Mouse (Mus musculus): ENCODE results near the gene Pard3.

Pard3 gene

DNA sequence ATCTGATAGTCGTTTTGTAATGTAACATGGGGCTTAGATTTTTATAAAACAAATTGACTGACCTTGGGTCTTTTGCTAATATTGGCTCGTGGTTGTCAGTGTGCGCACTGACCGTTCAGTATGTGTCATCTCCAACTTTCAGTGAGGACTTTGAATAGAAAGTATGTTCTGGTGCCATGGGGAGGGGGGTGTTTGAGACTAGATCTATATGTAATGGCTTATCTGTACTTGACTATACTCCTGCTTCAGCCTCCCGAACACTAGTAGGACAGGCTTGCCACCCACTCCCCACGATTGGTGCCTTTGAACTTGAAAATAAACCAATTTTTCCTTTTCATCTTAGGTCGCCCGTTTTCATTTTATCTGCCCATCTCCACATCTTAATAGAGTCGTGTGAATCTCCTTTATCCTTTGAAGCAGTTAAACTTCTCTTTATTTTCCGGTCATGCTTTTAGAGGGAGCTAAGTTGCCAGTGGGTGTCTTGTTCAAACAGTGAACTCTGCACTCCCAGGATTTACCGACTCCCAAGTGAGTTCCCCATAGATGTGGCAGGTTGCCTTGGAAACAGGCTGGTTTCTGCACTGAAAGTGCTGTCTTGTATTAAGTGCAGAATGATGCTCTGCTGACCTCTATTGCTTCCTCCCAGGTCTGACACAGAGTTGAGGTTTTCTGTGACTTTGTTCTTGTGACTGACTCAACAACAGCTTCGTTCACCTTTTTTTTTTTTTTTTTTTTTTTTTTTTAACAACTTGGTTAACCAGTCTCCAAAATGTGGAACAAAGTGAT is 204.7 kb downstream of the Pard3 start:
- CTCF ChIA-PET: interaction anchor here in 1 of 4 experiments (1.2 to 1.6 kb wide), 2 partner anchors 17 to 1283 kb away, joined by 3 to 4 read pairs; no protein-coding TSS in a partner anchor
- POLR2A ChIA-PET: interaction anchor here in 2 of 4 experiments (0.6 to 2.1 kb wide), 5 partner anchors 17 to 181 kb away, joined by 3 to 6 read pairs (median 5); no protein-coding TSS in a partner anchor

DNA sequence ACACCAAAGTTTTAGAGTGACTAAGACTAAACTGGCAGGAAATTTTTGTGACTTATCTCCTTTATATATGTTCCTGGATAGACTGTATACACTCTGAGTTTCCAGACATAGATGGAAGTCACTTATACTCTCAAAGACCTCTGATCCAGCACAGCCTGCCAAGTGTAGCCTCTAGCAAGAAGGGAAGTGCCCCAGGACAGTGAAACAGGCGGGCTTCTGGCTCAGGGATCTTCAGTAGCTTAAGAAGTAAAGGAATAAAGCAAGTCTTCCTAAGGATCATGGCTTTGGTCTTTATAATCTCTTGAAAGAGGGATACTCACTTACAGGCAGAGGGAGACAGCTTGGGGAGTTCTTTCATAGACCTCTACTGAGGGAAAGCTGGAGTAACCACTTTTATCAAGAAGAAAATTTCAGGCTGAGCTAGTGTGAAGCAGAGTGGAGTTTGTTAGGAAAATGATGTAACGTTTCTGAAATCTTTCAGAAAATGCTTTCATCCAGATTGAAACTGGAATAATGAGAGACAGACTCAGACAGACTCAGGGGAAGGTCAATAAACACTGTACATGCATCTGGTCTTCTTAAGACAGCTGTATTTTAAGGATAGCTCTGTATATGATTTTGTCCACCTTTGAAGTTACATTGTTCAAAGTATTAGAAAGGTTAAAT is 205.5 kb downstream of the Pard3 start:
- ChIA-PET CTCF (interaction anchor here in 2 of 4 experiments (0.6 to 1.2 kb wide), 2 partner anchors 26 to 1282 kb away, joined by 3 to 5 read pairs; no protein-coding TSS in a partner anchor), POLR2A (interaction anchor here in 1 of 4 experiments (0.6 to 2.1 kb wide), 4 partner anchors 18 to 162 kb away, joined by 3 to 5 read pairs (median 4); no protein-coding TSS in a partner anchor)

DNA sequence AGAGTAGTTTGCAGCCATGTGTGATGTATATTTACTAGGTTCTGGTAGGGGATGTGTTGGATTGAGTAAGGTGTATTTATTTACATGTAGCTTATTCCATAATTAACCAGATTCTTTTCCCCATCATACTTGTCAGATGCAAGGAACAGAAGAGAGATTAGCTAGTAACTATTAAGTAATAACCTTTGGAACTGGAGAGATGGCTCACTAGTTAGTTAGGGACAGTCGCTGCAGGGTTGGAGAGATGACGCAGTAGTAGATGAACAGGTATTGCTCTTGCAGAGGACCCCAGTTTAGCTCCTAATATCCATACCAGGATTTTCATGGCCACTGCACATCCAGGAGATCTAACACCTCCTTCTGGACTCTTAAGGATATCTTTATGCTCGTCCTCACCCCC is 207.5 kb downstream of the Pard3 start:
- ChIA-PET POLR2A (interaction anchor here in 1 of 4 experiments (1.5 kb wide), 1 partner anchor 22 kb away, joined by 5 read pairs; no protein-coding TSS in a partner anchor), CTCF (interaction anchor here in 1 of 4 experiments (1.0 kb wide), 1 partner anchor 285 kb away, joined by 3 read pairs; no protein-coding TSS in a partner anchor)

- ChIA-PET POLR2A (interaction anchor here in 1 of 4 experiments (0.7 to 1.1 kb wide), 4 partner anchors 13 to 20 kb away, joined by 3 to 5 read pairs (median 3); no protein-coding TSS in a partner anchor), CTCF (interaction anchor here in 2 of 4 experiments (0.6 kb wide), 2 partner anchors 94 to 1285 kb away, joined by 3 to 4 read pairs; no protein-coding TSS in a partner anchor)
These were observed 216.7 kb downstream of the Pard3 start for GRCm38 (mm10) chr8:127280299-127280974.

- POLR2A ChIA-PET: interaction anchor here in 2 of 4 experiments (0.6 to 0.8 kb wide), 2 partner anchors 18 to 38 kb away, joined by 3 to 5 read pairs; no protein-coding TSS in a partner anchor
- CTCF ChIA-PET: interaction anchor here in 1 of 4 experiments (0.6 kb wide), 1 partner anchor 1284 kb away, joined by 4 read pairs; no protein-coding TSS in a partner anchor
These were observed 217.3 kb downstream of the Pard3 start for GRCm38 (mm10) chr8:127281035-127281434.

DNA sequence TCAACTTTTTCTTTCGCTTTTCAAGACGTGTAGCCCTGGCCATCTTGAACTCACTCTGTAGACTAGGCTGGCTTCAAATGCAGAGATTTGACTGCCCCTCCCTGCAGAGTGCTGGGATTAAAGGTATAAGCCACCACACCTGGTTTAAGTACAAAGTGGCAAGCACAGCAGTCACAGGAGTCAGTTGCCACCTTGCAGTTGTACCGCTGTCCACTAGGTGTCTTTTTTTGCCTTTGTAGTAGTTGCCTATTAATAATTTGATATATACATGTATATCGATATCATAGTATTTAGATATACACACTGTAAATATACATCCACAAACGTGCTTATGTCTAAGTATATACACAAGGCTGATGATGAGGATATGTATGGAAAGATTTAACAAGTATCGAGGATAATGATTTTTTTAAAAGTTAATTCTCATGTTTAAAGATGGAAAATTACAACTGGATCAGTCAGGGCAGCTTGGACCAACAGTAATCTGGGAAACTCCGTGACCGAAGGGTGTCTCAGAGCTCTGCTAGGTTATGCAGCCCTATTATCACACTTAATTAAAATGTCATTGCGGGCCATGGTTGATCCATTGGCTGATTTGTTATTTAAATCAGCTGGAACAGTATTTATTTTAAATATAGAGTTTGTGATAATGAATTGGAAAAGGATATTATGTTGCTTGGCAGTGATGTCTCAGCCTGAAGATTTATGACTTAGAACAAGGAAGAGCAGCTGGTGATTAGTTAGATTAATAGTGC is 220.9 kb downstream of the Pard3 start:
- ChIA-PET CTCF (interaction anchor here in 1 of 4 experiments (0.6 kb wide), 1 partner anchor 163 kb away, joined by 3 read pairs; no protein-coding TSS in a partner anchor), POLR2A (interaction anchor here in 2 of 4 experiments (0.7 to 1.0 kb wide), 2 partner anchors 22 to 338 kb away, joined by 3 to 4 read pairs; no protein-coding TSS in a partner anchor)

- CTCF ChIA-PET: interaction anchor here in 2 of 4 experiments (0.6 to 1.7 kb wide), 3 partner anchors 15 to 312 kb away, joined by 3 read pairs; no protein-coding TSS in a partner anchor
- POLR2A ChIA-PET: interaction anchor here in 2 of 4 experiments (0.7 to 1.9 kb wide), 7 partner anchors 8 to 303 kb away, joined by 3 to 7 read pairs (median 3); no protein-coding TSS in a partner anchor
These were observed 224.1 kb downstream of the Pard3 start for GRCm38 (mm10) chr8:127287816-127288215.

- POLR2A ChIA-PET: interaction anchor here in 1 of 4 experiments (1.4 kb wide), 1 partner anchor 21 kb away, joined by 5 read pairs; no protein-coding TSS in a partner anchor
- CTCF ChIA-PET: no interaction called here
These were observed 228.6 kb downstream of the Pard3 start for GRCm38 (mm10) chr8:127292307-127292706.

DNA sequence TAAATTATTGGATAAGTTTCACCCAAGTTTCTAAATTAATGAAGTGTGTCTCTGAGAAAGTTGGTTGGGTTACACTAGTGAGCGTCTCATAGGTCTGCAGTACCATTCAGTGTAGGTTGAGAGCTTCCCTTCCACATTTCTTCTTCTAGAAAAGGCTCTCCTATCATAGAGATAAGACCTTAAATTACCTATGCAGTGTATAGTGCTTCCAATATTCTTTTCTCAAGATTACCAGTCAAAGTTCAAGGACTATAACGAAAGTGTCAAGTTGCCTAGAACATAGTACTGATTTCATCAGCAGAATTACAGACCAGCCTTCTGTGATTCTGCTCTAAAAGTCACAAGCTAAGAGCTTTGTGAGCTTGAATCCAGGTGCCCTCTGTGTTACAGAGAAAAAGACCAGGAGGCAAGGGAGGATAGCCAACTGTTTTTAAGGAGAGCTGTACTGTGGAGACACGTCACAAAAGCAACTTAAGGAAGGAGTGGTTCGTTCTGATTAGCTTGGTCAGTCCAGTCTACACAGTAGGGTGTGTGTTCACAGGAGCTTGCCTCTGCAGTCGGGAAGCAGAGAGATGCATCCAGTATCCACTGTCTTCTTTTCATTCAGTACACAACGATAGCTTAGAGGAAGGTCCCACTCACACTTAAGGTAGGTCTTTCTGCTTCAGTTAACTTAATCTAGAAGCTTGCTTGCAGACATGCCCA is 229.5 kb downstream of the Pard3 start:
- ChIA-PET CTCF (no interaction called here), POLR2A (interaction anchor here in 1 of 4 experiments (1.2 to 1.4 kb wide), 2 partner anchors 13 to 22 kb away, joined by 3 to 5 read pairs; no protein-coding TSS in a partner anchor)

DNA sequence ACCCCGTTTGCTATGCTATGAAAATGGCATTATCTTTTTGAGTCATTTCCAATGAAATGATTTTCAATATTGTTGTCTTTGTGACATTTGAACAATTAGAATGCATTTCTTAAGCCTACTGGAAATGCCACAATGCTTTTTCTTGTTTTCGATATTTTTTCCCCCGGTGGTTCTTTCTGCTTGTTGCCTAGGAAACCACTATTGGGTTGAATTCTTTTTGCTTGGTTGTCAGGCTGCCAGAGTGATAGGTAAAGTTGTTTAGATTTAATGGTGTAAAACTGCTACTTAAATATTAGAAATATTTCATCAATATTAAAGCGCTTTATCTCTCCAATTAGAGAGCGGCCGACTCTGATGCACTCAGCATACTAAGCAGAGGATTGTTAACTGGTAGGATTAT is 230.4 kb downstream of the Pard3 start:
- CTCF ChIA-PET: no interaction called here
- POLR2A ChIA-PET: interaction anchor here in 1 of 4 experiments (1.2 kb wide), 1 partner anchor 14 kb away, joined by 3 read pairs; no protein-coding TSS in a partner anchor

GRCm38 (mm10) chr8:127295848-127296247 is 232.2 kb downstream of the Pard3 start:
- POLR2A ChIA-PET: interaction anchor here in 2 of 4 experiments (0.5 to 1.3 kb wide), 2 partner anchors 9 to 10 kb away, joined by 3 to 4 read pairs; no protein-coding TSS in a partner anchor
- CTCF ChIA-PET: interaction anchor here in 1 of 4 experiments (1.1 kb wide), 1 partner anchor 310 kb away, joined by 3 read pairs; no protein-coding TSS in a partner anchor

GRCm38 (mm10) chr8:127300493-127300892 is 236.8 kb downstream of the Pard3 start:
- POLR2A ChIA-PET: interaction anchor here in 3 of 4 experiments (0.6 to 1.7 kb wide), 8 partner anchors 13 to 1385 kb away, joined by 3 to 6 read pairs (median 4); partner anchors contain the start of genes Itgb1 (in 1 of the 3) and Rbm34 (in 1 of the 3)
- CTCF ChIA-PET: interaction anchor here in 1 of 4 experiments (0.6 kb wide), 1 partner anchor 369 kb away, joined by 3 read pairs; no protein-coding TSS in a partner anchor

DNA sequence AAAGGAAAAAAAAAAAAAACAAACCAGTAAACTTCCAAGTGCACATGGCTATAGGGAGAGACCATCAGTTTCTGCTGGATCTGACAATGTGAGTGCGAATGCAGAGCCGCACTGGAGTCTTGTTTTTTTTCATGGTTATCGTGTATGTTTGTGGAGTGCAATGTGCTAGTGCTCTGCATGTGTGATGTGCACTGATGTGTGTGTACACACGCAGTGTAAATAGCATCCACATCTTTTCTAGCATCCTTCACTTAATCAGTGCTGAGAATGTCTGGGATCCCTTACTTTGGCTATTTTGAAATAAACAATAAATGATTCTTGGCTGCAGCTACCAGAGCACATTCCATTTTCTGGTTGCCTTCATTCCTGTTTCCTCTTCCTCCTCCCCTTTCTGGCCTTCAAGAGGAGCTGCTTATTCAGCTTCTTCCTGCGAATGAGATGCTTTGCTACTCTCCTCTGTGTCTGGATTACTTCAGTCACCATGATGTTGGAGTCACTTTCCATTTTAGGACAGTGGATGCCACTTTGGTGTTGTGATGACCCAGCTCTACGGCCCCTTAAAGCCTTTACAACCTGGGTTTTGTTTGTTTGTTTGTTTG is 239.3 kb downstream of the Pard3 start:
- POLR2A ChIA-PET: interaction anchor here in 1 of 4 experiments (1.3 kb wide), 1 partner anchor 16 kb away, joined by 3 read pairs; no protein-coding TSS in a partner anchor
- CTCF ChIA-PET: interaction anchor here in 1 of 4 experiments (1.2 kb wide), 1 partner anchor 9 kb away, joined by 3 read pairs; no protein-coding TSS in a partner anchor

- ChIA-PET CTCF (interaction anchor here in 1 of 4 experiments (1.0 kb wide), 1 partner anchor 321 kb away, joined by 3 read pairs; no protein-coding TSS in a partner anchor), POLR2A (interaction anchor here in 2 of 4 experiments (0.6 to 0.7 kb wide), 3 partner anchors 98 to 212 kb away, joined by 4 to 5 read pairs (median 4); no protein-coding TSS in a partner anchor)
These were observed 243.3 kb downstream of the Pard3 start for GRCm38 (mm10) chr8:127307026-127307425.

- CTCF ChIA-PET: interaction anchor here in 1 of 4 experiments (0.6 kb wide), 1 partner anchor 21 kb away, joined by 3 read pairs; no protein-coding TSS in a partner anchor
- POLR2A ChIA-PET: no interaction called here
These were observed 245.7 kb downstream of the Pard3 start for GRCm38 (mm10) chr8:127309363-127309762.

DNA sequence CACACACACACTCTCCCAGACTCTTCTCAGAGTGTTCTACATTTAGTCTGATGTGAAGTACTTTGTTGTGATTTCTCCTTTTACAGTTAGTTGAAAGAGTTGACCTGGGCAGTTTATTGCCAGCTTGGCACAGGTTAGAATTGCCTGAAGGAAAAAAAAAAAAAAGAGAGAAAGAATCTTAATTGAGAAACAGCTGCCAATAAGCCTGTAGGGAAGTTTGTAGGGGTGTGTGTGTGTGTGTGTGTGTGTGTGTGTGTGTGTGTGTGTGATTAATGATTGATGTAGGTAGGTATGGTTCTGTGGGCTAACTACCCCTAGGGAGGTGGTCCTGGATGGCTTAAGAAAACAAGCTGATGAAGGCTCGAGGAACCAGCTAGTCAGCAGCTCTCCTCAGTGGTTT is 252.1 kb downstream of the Pard3 start:
- ChIA-PET POLR2A (interaction anchor here in 3 of 4 experiments (0.6 to 1.3 kb wide), 7 partner anchors 15 to 631 kb away, joined by 3 to 13 read pairs (median 4); no protein-coding TSS in a partner anchor), CTCF (interaction anchor here in 1 of 4 experiments (0.6 to 0.7 kb wide), 2 partner anchors 14 to 57 kb away, joined by 4 to 5 read pairs; no protein-coding TSS in a partner anchor)
